Mouse (Mus musculus): ENCODE measurements around the gene Rab13. TPM values are rescaled to one million over a fixed set of nuclear protein-coding genes. Genes with fewer than 3 reads are reported as not detected.

The Rab13 gene
- polyA plus RNA-seq, 1 experiment from 2014 or later: 15.4 TPM

GRCm38 (mm10) chr3:90220088-90220487 is 6.6 kb downstream of the Rab13 start:
- peaks cover 4% of the 10 kb centered on the region; the same call in 1 of the 2 replicates for H3K36me3 ChIP-seq (ENCODE audit: control insufficient read depth, insufficient read depth, low read length)
- H3K27me3 ChIP-seq (ENCODE audit: control insufficient read depth, insufficient read depth, low read length): no peaks in the 10 kb centered on the region
- no peaks in the 10 kb centered on the region for H3K9me3 ChIP-seq (ENCODE audit: control insufficient read depth, low read length)
- peak overlapping the region; percentile 23 for H3K27ac ChIP-seq (replicated peaks; ENCODE audit: low read depth, low read length)
- ATAC-seq (ENCODE audit: insufficient number of reproducible peaks, low FRiP score, low TSS enrichment, low read depth): no peak; the same call in 1 of the 2 replicates
- peak overlapping the region; percentile 2; the same call in 1 of the 2 replicates for H3K9ac ChIP-seq (ENCODE audit: low read length)
- 19% methylated on average over 6 of the region's 6 CpGs for WGBS
- H3K4me3 ChIP-seq (ENCODE audit: low read depth, low read length): peak overlapping the region; percentile 31; the same call in 1 of the 2 replicates
- peak overlapping the region; percentile 36 for H3K4me2 ChIP-seq (ENCODE audit: low read depth, severe bottlenecking)
- no peaks in the 10 kb centered on the region for H3K4me1 ChIP-seq (ENCODE audit: control insufficient read depth, insufficient read depth, low read length)
- DNase-seq (ENCODE audit: low spot score): peak; percentile 67

- Histone ChIP-seq H3K9me3 (ENCODE audit: control insufficient read depth, low read length) (no peaks in the 10 kb centered on the region), H3K9ac (ENCODE audit: low read length) (peak overlapping the region; percentile 32), H3K27me3 (ENCODE audit: control insufficient read depth, insufficient read depth, low read length) (no peaks in the 10 kb centered on the region), H3K4me1 (ENCODE audit: control insufficient read depth, insufficient read depth, low read length) (no peaks in the 10 kb centered on the region), H3K27ac (replicated peaks; ENCODE audit: low read depth, low read length) (peak overlapping the region; percentile 23), H3K36me3 (ENCODE audit: control insufficient read depth, insufficient read depth, low read length) (peaks cover 4% of the 10 kb centered on the region; the same call in 1 of the 2 replicates), H3K4me3 (ENCODE audit: low read depth, low read length) (peak overlapping the region; percentile 31), H3K4me2 (ENCODE audit: low read depth, severe bottlenecking) (peak overlapping the region; percentile 36)
- peak; percentile 75 for ATAC-seq (ENCODE audit: insufficient number of reproducible peaks, low FRiP score, low TSS enrichment, low read depth)
- under 1% methylated on average over 14 of the region's 20 CpGs for WGBS
- peak; percentile 81 for DNase-seq (ENCODE audit: low spot score)
These were observed 7.0 kb downstream of the Rab13 start for GRCm38 (mm10) chr3:90220531-90220951.

- Histone ChIP-seq H3K4me3 (ENCODE audit: low read depth, low read length) (peak overlapping the region; percentile 31), H3K9ac (ENCODE audit: low read length) (peak overlapping the region; percentile 48; the same call in 1 of the 2 replicates), H3K4me1 (ENCODE audit: control insufficient read depth, insufficient read depth, low read length) (no peaks in the 10 kb centered on the region), H3K27ac (replicated peaks; ENCODE audit: low read depth, low read length) (no peak overlapping the region; the same call in 1 of the 2 replicates), H3K4me2 (ENCODE audit: low read depth, severe bottlenecking) (peak overlapping the region; percentile 36), H3K36me3 (ENCODE audit: control insufficient read depth, insufficient read depth, low read length) (peaks cover 6% of the 10 kb centered on the region; the same call in 1 of the 2 replicates), H3K9me3 (ENCODE audit: control insufficient read depth, low read length) (no peaks in the 10 kb centered on the region), H3K27me3 (ENCODE audit: control insufficient read depth, insufficient read depth, low read length) (no peaks in the 10 kb centered on the region)
- no peak for ATAC-seq (ENCODE audit: insufficient number of reproducible peaks, low FRiP score, low TSS enrichment, low read depth)
- DNase-seq (ENCODE audit: low spot score): no peak
- WGBS: 28% methylated on average over 5 of the region's 5 CpGs
These were observed 7.6 kb downstream of the Rab13 start for GRCm38 (mm10) chr3:90221123-90221522.

GRCm38 (mm10) chr3:90222455-90222854 is 9.0 kb downstream of the Rab13 start:
- 91% methylated on average over 4 of the region's 4 CpGs for WGBS
- Histone ChIP-seq H3K4me2 (ENCODE audit: low read depth, severe bottlenecking) (no peak overlapping the region), H3K4me3 (ENCODE audit: low read depth, low read length) (no peak overlapping the region), H3K4me1 (ENCODE audit: control insufficient read depth, insufficient read depth, low read length) (no peaks in the 10 kb centered on the region), H3K9me3 (ENCODE audit: control insufficient read depth, low read length) (no peaks in the 10 kb centered on the region), H3K27ac (replicated peaks; ENCODE audit: low read depth, low read length) (no peak overlapping the region), H3K27me3 (ENCODE audit: control insufficient read depth, insufficient read depth, low read length) (no peaks in the 10 kb centered on the region), H3K9ac (ENCODE audit: low read length) (no peak overlapping the region), H3K36me3 (ENCODE audit: control insufficient read depth, insufficient read depth, low read length) (peaks cover 6% of the 10 kb centered on the region; the same call in 1 of the 2 replicates)
- DNase-seq (ENCODE audit: low spot score) (no peak), ATAC-seq (ENCODE audit: insufficient number of reproducible peaks, low FRiP score, low TSS enrichment, low read depth) (no peak)

DNA sequence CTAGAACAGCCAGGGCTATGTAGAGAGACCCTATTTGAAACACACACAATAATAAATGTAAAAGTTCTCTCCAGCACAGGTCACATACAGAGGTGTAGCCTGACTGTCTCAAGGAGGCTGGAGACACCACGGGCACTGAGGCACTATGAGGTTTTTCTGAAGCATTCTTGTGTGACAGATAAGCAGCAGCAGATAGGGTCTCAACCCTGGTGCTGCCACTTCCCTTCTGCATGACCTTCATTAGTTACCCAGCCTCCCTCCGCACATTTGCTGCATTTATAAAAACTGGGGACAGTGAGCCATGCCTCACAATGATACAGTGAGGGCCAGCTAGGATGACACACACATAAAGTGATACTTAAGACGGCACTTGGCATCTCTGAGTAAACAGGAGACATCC is 9.4 kb downstream of the Rab13 start:
- DNase-seq (ENCODE audit: low spot score) (no peak), ATAC-seq (ENCODE audit: insufficient number of reproducible peaks, low FRiP score, low TSS enrichment, low read depth) (no peak)
- H3K9ac ChIP-seq (ENCODE audit: low read length): no peak overlapping the region
- H3K27me3 ChIP-seq (ENCODE audit: control insufficient read depth, insufficient read depth, low read length): no peaks in the 10 kb centered on the region
- H3K27ac ChIP-seq (replicated peaks; ENCODE audit: low read depth, low read length): no peak overlapping the region
- 83% methylated on average over 3 of the region's 3 CpGs for WGBS
- H3K9me3 ChIP-seq (ENCODE audit: control insufficient read depth, low read length): no peaks in the 10 kb centered on the region
- no peak overlapping the region for H3K4me2 ChIP-seq (ENCODE audit: low read depth, severe bottlenecking)
- no peaks in the 10 kb centered on the region for H3K4me1 ChIP-seq (ENCODE audit: control insufficient read depth, insufficient read depth, low read length)
- peaks cover 6% of the 10 kb centered on the region; the same call in 1 of the 2 replicates for H3K36me3 ChIP-seq (ENCODE audit: control insufficient read depth, insufficient read depth, low read length)
- no peak overlapping the region for H3K4me3 ChIP-seq (ENCODE audit: low read depth, low read length)

GRCm38 (mm10) chr3:90224331-90224730 is 10.8 kb downstream of the Rab13 start:
- no peaks in the 10 kb centered on the region for H3K27me3 ChIP-seq (ENCODE audit: control insufficient read depth, insufficient read depth, low read length)
- no peaks in the 10 kb centered on the region for H3K9me3 ChIP-seq (ENCODE audit: control insufficient read depth, low read length)
- no peak overlapping the region for H3K9ac ChIP-seq (ENCODE audit: low read length)
- H3K4me1 ChIP-seq (ENCODE audit: control insufficient read depth, insufficient read depth, low read length): no peaks in the 10 kb centered on the region
- H3K36me3 ChIP-seq (ENCODE audit: control insufficient read depth, insufficient read depth, low read length): peaks cover 6% of the 10 kb centered on the region; the same call in 1 of the 2 replicates
- DNase-seq (ENCODE audit: low spot score) (no peak), ATAC-seq (ENCODE audit: insufficient number of reproducible peaks, low FRiP score, low TSS enrichment, low read depth) (no peak)
- H3K4me2 ChIP-seq (ENCODE audit: low read depth, severe bottlenecking): no peak overlapping the region
- no peak overlapping the region for H3K4me3 ChIP-seq (ENCODE audit: low read depth, low read length)
- no peak overlapping the region for H3K27ac ChIP-seq (replicated peaks; ENCODE audit: low read depth, low read length)
- 78% methylated on average over 10 of the region's 10 CpGs for WGBS

DNA sequence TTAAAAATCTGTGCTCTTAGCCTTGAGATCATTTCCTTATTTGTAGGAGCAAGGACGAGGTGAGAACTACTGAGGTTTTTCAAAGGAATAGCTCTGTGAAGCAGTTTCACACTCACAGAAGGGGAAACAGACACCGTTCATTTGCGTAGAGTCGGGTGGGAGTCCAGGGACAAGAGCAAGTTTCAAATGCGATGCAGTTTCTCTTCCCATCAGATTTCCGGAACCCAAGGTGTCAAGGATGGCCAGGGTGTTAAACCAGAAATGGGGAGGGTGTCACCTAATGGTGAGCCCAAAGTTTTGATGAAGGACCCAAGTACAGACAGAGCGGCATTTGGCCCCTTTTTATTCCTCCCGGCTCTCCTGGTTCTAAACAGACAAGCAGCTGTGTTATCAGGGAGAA is 17.6 kb downstream of the Rab13 start:
- H3K36me3 ChIP-seq (ENCODE audit: control insufficient read depth, insufficient read depth, low read length): peaks cover 2% of the 10 kb centered on the region; the same call in 1 of the 2 replicates
- H3K4me2 ChIP-seq (ENCODE audit: low read depth, severe bottlenecking): peak overlapping the region; percentile 73
- H3K27ac ChIP-seq (replicated peaks; ENCODE audit: low read depth, low read length): no peak overlapping the region; the same call in 1 of the 2 replicates
- peak overlapping the region; percentile 66 for H3K4me3 ChIP-seq (ENCODE audit: low read depth, low read length)
- peaks cover 2% of the 10 kb centered on the region; the same call in 1 of the 2 replicates for H3K4me1 ChIP-seq (ENCODE audit: control insufficient read depth, insufficient read depth, low read length)
- no peak for DNase-seq (ENCODE audit: low spot score)
- WGBS: 9% methylated on average over 8 of the region's 8 CpGs
- H3K27me3 ChIP-seq (ENCODE audit: control insufficient read depth, insufficient read depth, low read length): no peaks in the 10 kb centered on the region
- peak overlapping the region; percentile 83 for H3K9ac ChIP-seq (ENCODE audit: low read length)
- ATAC-seq (ENCODE audit: insufficient number of reproducible peaks, low FRiP score, low TSS enrichment, low read depth): no peak
- H3K9me3 ChIP-seq (ENCODE audit: control insufficient read depth, low read length): no peaks in the 10 kb centered on the region

DNA sequence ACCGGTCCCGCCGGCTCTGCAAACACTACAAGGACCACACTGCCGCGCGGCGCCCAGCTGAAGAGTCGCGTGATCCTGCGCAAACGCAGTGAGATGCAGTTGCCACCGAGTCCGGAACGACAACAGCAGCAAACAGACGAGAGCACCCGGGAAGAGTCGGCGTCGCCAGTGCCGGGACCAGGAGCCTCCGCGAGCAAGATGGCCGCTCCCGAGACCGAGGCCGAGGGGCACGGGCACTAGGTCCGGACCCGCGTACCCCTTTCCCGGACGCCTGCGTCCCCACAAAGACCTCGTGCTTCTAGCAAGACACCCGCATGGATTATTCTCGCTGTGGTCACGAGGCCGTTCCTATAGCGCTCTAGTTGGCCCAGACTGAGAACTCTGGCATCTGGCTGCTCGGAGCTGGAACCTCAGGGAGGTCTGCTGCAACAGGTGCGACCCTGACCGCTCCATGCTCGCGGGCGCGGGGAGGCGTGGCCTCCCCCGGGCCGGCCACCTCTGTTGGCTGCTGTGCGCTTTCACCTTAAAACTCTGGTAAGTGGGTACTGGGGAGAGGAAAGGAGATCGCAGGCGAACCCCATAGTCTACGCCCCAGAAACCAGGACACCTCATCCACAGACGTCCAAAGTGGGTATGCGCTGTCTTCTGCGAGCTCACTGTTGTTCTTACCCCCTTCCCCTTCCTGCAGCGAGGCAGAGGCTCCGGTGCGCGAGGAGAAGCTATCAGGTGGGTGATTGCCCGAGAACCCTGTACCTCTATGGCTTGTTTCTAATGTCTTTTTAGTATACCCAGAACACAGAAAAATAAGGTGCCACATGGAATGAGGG is 18.2 kb downstream of the Rab13 start, which contains the start of gene Jtb:
Gene Jtb (plus strand): TSS at position 91 of the 827 bp plus-strand sequence.
- Histone ChIP-seq H3K9ac (ENCODE audit: low read length) (peak within 1 kb of the TSS; percentile 83), H3K4me2 (ENCODE audit: low read depth, severe bottlenecking) (peak within 1 kb of the TSS; percentile 73), H3K27me3 (ENCODE audit: control insufficient read depth, insufficient read depth, low read length) (no peaks in the 10 kb centered on the region), H3K4me3 (ENCODE audit: low read depth, low read length) (peak within 1 kb of the TSS; percentile 66), H3K27ac (replicated peaks; ENCODE audit: low read depth, low read length) (peak within 1 kb of the TSS; percentile 74), H3K4me1 (ENCODE audit: control insufficient read depth, insufficient read depth, low read length) (peaks cover 2% of the 10 kb centered on the region; the same call in 1 of the 2 replicates), H3K9me3 (ENCODE audit: control insufficient read depth, low read length) (no peaks in the 10 kb centered on the region), H3K36me3 (ENCODE audit: control insufficient read depth, insufficient read depth, low read length) (peaks cover 2% of the 10 kb centered on the region; the same call in 1 of the 2 replicates)
- under 1% methylated on average over 61 of the region's 61 CpGs for WGBS
- peak; percentile 93 for DNase-seq (ENCODE audit: low spot score)
- peak; percentile 93 for ATAC-seq (ENCODE audit: insufficient number of reproducible peaks, low FRiP score, low TSS enrichment, low read depth)

Data from limb, embryonic 11.5 days (tissue).